Mouse (Mus musculus) spleen, adult 2 months (tissue): Measurements from ENCODE around the gene Cdkl2. TPM values are rescaled to one million over a fixed set of nuclear protein-coding genes. Genes with fewer than 3 reads are reported as not detected.

Experiments used
- DNase-seq, 2 experiments: peaks; one replicate each; pipeline versions ENCODE4 v3.0.0 to v3.0.0-alpha.2; 2012 to 2021; ENCODE audit warnings: low spot score in 2 of 2, low read depth in 1 of 2
- H3K27ac ChIP-seq: fragments of 200-500 bp; 2 replicates; pipeline ENCODE4 v1.5.1; 2012; ENCODE audit warnings: low read length, inconsistent platforms; ENCODE audit not compliant: insufficient read depth
- H3K27me3 ChIP-seq: fragments of 200-500 bp; 2 replicates; pipeline ENCODE4 v1.6.1; 2012; ENCODE audit warnings: mild to moderate bottlenecking, moderate library complexity, low read length, inconsistent platforms; ENCODE audit not compliant: control insufficient read depth, insufficient read depth
- H3K36me3 ChIP-seq: fragments of 200-500 bp; 2 replicates; pipeline ENCODE4 v1.6.1; 2012; ENCODE audit warnings: mild to moderate bottlenecking, low read length, inconsistent platforms; ENCODE audit not compliant: control insufficient read depth, insufficient read depth
- H3K4me1 ChIP-seq: fragments of 200-500 bp; 2 replicates; pipeline ENCODE4 v1.6.1; 2011; ENCODE audit warnings: inconsistent platforms; ENCODE audit not compliant: control insufficient read depth, insufficient read depth, insufficient read length
- H3K4me3 ChIP-seq: fragments of 200-500 bp; 2 replicates; pipeline ENCODE4 v1.5.1; 2011; ENCODE audit warnings: mild to moderate bottlenecking, inconsistent platforms; ENCODE audit not compliant: insufficient read depth, insufficient read length; ENCODE audit errors: extremely low read depth
- CTCF ChIP-seq: fragments of 200-500 bp; IDR thresholded peaks from 2 replicates; pipeline ENCODE4 v1.5.1; 2011; ENCODE audit warnings: mild to moderate bottlenecking, inconsistent platforms; ENCODE audit not compliant: insufficient read depth, insufficient read length, insufficient replicate concordance; ENCODE audit errors: extremely low read depth
- POLR2A ChIP-seq: fragments of 200-500 bp; IDR thresholded peaks from 2 replicates; pipeline ENCODE4 v1.6.1; 2011; ENCODE audit warnings: low read depth, low read length, inconsistent platforms
- WGBS: fragments of 180-500 bp; shearing (Covaris S2); methylation state at CpG from one replicate; pipeline ENCODE4 v1.1.7; 2018; 5-methylcytosine and 5-hydroxymethylcytosine counted together
- polyA plus RNA-seq: library from polyadenylated mRNA; depleted of rRNA; stranded (reverse); fragments of >200 nt; gene quantifications from 2 replicates; pipeline ENCODE4 v1.2.3, GENCODE M21; 2012

Gene Cdkl2
- polyA plus RNA-seq, 1 experiment: 0.09 TPM

DNA sequence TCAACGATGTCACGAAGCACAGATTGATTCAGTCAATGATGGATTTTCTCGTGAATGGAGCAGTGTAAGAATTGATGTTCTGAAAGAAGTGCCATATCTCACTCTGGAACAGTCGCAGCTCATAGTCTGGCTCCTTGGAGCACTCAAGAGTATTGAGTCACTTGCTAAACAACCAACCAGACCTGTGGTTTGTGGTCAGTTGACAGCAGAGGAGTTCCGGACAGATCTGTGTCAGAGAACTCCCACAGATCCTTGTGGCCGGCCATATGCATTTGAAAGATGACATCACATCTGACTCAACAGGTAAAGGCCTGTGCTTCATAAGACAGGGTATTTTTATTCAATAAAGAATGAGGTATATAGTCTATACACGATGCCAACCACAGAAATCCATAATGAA, 69.7 kb downstream of the Cdkl2 start:
- Histone ChIP-seq H3K4me3 (no peak overlapping the region), H3K27me3 (no peaks in the 10 kb centered on the region), H3K36me3 (no peaks in the 10 kb centered on the region; the same call in 1 of the 2 replicates), H3K4me1 (no peaks in the 10 kb centered on the region; the same call in 1 of the 2 replicates), H3K27ac (no peak overlapping the region)
- TF ChIP-seq CTCF (no peak), POLR2A (no peak)
- WGBS: 63% methylated on average over 7 of the region's 7 CpGs
- DNase-seq: no peak

DNA sequence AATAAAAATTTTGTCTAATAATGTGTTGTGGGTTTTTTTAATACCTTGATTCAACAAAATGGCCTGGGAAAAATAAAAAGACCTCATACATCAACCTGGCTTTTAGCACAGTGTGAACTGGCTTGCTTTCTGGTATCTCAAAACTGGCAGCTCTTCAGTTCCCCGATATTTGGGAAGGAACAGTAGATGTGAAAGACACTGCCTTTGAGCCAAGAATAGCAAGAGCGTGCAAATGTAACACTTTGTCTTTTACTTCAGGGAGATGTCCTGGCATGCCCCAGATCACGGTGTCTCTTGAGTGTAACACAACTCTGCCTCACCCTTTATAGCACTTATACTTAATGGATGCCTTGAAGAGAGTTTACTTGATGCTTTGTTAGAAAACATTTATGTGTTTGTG, 71.6 kb downstream of the Cdkl2 start:
- H3K27me3 ChIP-seq: no peaks in the 10 kb centered on the region
- H3K4me3 ChIP-seq: no peak overlapping the region
- H3K4me1 ChIP-seq: no peaks in the 10 kb centered on the region; the same call in 1 of the 2 replicates
- H3K27ac ChIP-seq: no peak overlapping the region
- peaks cover 2% of the 10 kb centered on the region for H3K36me3 ChIP-seq
- DNase-seq: no peak
- 91% methylated on average over 3 of the region's 3 CpGs for WGBS
- no peak for TF ChIP-seq POLR2A
- TF ChIP-seq CTCF: no peak

DNA sequence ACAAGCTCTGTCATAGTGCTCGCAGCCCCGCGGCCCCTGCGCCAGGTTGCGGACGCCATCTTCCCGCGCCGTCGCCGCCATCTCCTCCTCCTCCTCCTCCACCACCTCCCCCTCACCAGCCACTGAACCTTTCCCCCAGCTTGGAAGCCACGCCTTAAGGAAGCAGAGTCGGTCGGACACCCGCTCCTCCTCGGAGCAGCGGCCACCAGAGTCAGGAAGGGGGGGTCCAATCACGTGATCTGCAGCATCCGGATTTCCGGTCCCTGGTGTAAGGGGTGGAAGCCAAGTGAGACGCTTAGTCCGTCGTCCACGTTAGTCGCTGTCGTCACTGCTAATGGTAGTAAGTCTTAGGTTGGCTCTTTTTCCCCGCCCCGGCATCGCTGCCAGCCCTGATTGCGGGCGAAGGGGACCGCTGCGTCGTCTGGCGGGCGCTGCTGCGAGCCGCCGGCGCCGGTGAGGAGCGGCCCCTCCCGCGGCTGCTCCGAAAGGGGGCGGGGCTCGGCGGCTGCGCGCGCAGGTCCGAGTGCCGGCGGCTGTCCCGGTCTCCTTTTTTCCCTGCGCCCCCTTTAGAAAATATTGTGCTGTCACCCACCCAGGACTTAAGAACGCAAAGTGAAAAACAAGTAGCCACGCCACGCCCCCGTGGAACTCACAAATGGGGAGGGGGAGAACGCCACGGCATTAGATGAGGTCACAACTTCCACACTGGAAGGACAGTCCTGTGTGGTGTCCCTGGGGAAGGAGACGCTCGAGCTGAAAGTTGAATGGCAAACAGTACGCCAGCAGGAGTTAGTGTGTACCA, 80.8 kb downstream of the Cdkl2 start, which contains the start of gene Rchy1:
Gene Rchy1, minus strand, starts transcription at position 430 of the 802 bp plus-strand sequence.
- Histone ChIP-seq H3K4me1 (peaks cover 14% of the 10 kb centered on the region), H3K27me3 (no peaks in the 10 kb centered on the region), H3K36me3 (peaks cover 2% of the 10 kb centered on the region; the same call in 1 of the 2 replicates), H3K4me3 (peak within 1 kb of the TSS; percentile 77), H3K27ac (peak within 1 kb of the TSS; percentile 99)
- TF ChIP-seq POLR2A: peak; percentile 62
- TF ChIP-seq CTCF: no peak
- under 1% methylated on average over 64 of the region's 65 CpGs for WGBS
- peak; percentile 91 to 92 for DNase-seq

DNA sequence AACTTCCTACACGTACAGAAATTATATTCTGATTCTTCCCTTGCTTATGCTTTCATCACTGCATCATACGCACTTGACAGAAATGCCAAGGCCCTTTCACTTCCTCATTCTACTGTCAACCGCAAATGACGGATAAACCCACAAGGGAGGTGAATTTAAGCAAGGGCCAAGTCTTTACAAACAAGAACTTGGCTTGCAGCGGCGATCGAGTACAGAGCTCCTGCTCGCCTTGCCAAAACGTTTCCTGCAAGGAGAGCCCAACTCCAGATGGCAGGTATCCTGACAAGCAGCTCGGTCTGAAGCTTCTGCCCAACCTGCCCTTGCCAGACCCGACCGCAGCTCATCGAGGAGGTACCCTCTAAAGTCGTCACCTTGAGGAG, 81.4 kb downstream of the Cdkl2 start:
- TF ChIP-seq POLR2A (no peak), CTCF (no peak)
- under 1% methylated on average over 14 of the region's 14 CpGs for WGBS
- Histone ChIP-seq H3K27me3 (no peaks in the 10 kb centered on the region), H3K36me3 (peaks cover 7% of the 10 kb centered on the region), H3K4me3 (peak overlapping the region; percentile 77), H3K27ac (peak overlapping the region; percentile 99), H3K4me1 (peaks cover 14% of the 10 kb centered on the region)
- DNase-seq: peak; percentile 74 to 93

DNA sequence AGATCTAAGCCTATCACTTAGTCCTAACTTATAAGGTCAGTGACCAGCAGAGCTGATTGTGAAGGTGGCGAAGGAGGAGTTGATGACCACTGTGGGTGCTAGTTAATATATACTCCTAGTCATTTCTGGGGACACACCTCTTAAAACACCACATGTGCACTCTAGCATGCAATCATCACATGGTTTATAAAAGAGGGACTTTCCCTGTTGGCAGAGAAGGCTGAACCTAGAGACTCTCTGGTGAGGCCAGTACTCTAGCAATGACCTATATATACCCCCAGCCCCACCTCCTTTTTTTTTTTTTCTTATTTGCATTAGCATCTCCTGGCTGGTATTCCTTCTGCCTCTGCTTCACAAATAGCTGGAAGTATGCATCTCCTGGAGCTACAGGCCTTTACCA, 82.3 kb downstream of the Cdkl2 start:
- no peaks in the 10 kb centered on the region for H3K27me3 ChIP-seq
- H3K36me3 ChIP-seq: peaks cover 9% of the 10 kb centered on the region
- TF ChIP-seq CTCF: no peak
- WGBS: 62% methylated on average over 1 of the region's 1 CpGs
- peaks cover 14% of the 10 kb centered on the region for H3K4me1 ChIP-seq
- peak overlapping the region; percentile 37; the same call in 1 of the 2 replicates for H3K27ac ChIP-seq
- peak; percentile 31 to 59 for DNase-seq
- peak overlapping the region; percentile 37 for H3K4me3 ChIP-seq

DNA sequence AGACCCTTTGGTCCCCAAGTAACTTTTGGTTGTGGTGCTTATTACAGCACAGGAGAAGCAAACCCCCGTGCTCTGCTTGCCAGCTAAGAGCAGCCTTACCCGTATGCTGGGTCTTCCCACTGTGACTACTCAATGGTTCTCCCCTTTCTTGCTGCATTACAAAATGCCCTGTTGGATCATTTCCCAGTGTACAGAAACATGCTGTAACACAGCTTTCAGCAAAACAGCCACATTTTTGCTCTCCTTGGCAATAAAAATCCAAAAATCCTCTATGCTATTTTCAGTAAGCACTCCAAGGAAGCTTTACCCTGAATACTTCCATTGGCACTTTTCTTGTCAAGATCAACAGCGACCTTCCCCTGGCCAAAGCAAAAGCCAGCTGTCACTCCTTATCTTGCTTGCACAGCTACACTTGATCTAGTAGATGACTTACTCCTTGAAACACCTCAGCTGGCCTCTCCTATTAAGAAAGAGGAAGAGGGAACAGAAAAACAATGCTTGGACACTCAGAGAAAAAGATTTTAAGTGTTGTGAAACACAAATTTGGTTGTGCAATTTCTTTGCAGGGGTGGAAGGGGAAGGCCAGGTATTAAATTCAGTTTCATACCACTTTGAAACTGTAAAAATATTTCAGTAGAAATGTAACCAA, 83.0 kb downstream of the Cdkl2 start:
- DNase-seq: no peak
- TF ChIP-seq CTCF: no peak
- no peak for TF ChIP-seq POLR2A

DNA sequence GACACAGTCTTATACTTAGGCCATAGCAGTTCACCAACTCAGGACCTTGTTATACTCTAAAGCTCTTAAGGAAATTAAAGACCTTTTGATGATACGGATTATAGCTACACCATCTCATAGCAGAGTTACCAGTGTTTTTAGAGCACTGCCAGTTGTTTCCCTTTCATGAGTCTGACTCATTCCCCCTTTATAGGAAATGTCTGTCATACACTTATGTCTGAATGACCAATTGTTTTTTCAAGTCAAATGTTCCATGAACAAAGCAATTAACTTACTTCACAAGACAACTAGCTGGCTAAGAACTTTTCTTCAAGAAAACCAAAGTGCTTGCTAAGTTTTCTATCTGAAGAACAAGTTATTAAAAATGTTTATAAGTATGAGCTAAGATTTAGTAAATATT, 83.7 kb downstream of the Cdkl2 start:
- H3K4me1 ChIP-seq: peaks cover 14% of the 10 kb centered on the region
- peaks cover 13% of the 10 kb centered on the region for H3K36me3 ChIP-seq
- no peak overlapping the region for H3K27ac ChIP-seq
- TF ChIP-seq POLR2A (no peak), CTCF (no peak)
- H3K4me3 ChIP-seq: no peak overlapping the region
- no peak for DNase-seq
- 67% methylated on average over 1 of the region's 1 CpGs for WGBS
- no peaks in the 10 kb centered on the region for H3K27me3 ChIP-seq

More for the DNA sequence above, 83.0 kb downstream of the Cdkl2 start:
- 32% methylated on average over 3 of the region's 3 CpGs for WGBS
- H3K27me3 ChIP-seq: no peaks in the 10 kb centered on the region
- peaks cover 9% of the 10 kb centered on the region for H3K36me3 ChIP-seq
- peaks cover 14% of the 10 kb centered on the region for H3K4me1 ChIP-seq
- peak overlapping the region; percentile 24; the same call in 1 of the 2 replicates for H3K4me3 ChIP-seq
- H3K27ac ChIP-seq: no peak overlapping the region; the same call in 1 of the 2 replicates
